Mouse (Mus musculus): ENCODE data around the gene Kdm4a. TPM values are rescaled to one million over a fixed set of nuclear protein-coding genes. Genes with fewer than 3 reads are reported as not detected.

The Kdm4a gene
- polyA plus RNA-seq, 1 experiment, result 18.7 TPM

DNA sequence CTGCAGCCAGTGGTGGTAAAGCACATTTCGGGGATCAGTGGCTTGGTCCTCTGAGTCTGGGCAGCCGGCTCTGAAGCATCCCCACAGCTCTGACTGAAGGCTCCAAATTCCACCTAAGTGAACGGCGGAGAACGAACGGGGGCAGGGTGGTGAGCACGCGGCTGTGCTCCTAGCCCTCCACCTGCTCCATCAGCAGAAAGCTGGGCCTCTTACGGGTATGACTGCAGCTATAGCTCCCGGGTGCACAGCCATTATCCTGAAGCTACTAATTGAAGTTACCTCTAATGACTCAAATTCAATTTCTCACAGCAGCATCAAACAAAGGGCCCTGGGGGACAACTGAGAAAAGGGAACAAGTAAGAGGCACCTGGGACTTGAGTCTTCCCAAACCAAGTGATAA is 32.8 kb downstream of the Kdm4a start:
- Histone ChIP-seq H3K9me3 (no peaks in the 10 kb centered on the region), H3K4me3 (replicated peaks) (no peak overlapping the region), H3K27me3 (replicated peaks) (no peaks in the 10 kb centered on the region), H3K36me3 (replicated peaks; ENCODE audit: low read length) (peaks cover 98% of the 10 kb centered on the region), H3K4me1 (peaks cover 30% of the 10 kb centered on the region)
- TF ChIP-seq GATA1 (IDR thresholded peaks at IDR 0.05; ENCODE audit: borderline replicate concordance, low read length), result no peak
- TF ChIP-seq FLI1 (IDR thresholded peaks at IDR 0.05; ENCODE audit: low read length), result no peak

- H3K36me3 ChIP-seq (replicated peaks; ENCODE audit: low read length), result peaks cover 97% of the 10 kb centered on the region
- TF ChIP-seq GATA1 (IDR thresholded peaks at IDR 0.05; ENCODE audit: borderline replicate concordance, low read length) (no peak), FLI1 (IDR thresholded peaks at IDR 0.05; ENCODE audit: low read length) (no peak)
- no peaks in the 10 kb centered on the region for H3K27me3 ChIP-seq (replicated peaks)
- H3K9me3 ChIP-seq, result no peaks in the 10 kb centered on the region
- H3K4me1 ChIP-seq, result peaks cover 24% of the 10 kb centered on the region
- H3K4me3 ChIP-seq (replicated peaks), result no peak overlapping the region
Observed at GRCm38 (mm10) chr4:118144324-118144723, 35.5 kb downstream of the Kdm4a start.

DNA sequence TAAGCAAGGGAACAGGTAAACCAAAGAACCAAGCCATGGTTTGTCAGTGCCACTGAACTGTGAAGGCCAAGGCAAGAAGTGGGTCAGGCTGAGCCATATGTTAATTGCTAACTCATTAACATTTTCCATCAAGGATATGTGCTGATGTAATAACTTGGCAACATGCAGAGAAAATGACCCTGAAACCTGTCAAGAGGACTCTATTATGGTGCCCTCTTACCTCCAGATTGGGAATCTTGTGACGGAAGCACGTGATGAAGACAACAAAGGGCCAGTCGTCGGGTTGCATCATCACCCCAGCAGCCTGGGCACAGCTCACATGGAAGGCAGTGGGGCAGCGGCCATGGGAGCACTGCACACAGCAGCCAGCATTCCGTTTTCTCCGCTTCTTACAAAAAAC is 36.2 kb downstream of the Kdm4a start:
- H3K36me3 ChIP-seq (replicated peaks; ENCODE audit: low read length), result peaks cover 97% of the 10 kb centered on the region
- TF ChIP-seq GATA1 (IDR thresholded peaks at IDR 0.05; ENCODE audit: borderline replicate concordance, low read length), result no peak
- TF ChIP-seq FLI1 (IDR thresholded peaks at IDR 0.05; ENCODE audit: low read length), result no peak

GRCm38 (mm10) chr4:118141511-118141910 is 38.3 kb downstream of the Kdm4a start:
- Histone ChIP-seq H3K4me3 (replicated peaks) (no peak overlapping the region), H3K9me3 (no peaks in the 10 kb centered on the region), H3K27me3 (replicated peaks) (no peaks in the 10 kb centered on the region), H3K36me3 (replicated peaks; ENCODE audit: low read length) (peaks cover 97% of the 10 kb centered on the region), H3K4me1 (peaks cover 44% of the 10 kb centered on the region)
- TF ChIP-seq FLI1 (IDR thresholded peaks at IDR 0.05; ENCODE audit: low read length), result no peak
- TF ChIP-seq GATA1 (IDR thresholded peaks at IDR 0.05; ENCODE audit: borderline replicate concordance, low read length), result no peak

More for the DNA sequence above, 36.2 kb downstream of the Kdm4a start:
- Histone ChIP-seq H3K4me1 (peaks cover 30% of the 10 kb centered on the region), H3K27me3 (replicated peaks) (no peaks in the 10 kb centered on the region), H3K9me3 (no peaks in the 10 kb centered on the region), H3K4me3 (replicated peaks) (no peak overlapping the region)

DNA sequence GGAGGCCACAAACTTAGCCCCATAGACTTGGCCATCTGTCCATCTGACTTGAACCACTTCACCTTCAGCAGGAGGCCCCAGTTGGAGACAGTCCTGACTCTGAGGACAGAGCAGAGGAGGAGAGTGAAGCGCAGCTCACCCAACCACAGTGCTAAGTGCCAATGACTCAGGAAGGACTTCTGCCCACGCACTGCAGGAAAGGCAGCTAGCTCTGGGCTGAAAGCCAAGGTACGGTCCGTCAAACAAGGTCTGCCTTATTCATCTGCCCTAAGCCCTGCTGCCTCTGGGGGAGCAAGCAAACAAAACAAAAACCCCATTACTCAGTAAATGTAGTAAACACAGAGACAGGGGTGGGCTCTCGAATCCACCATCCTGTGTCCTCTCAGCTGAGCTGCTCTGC is 41.0 kb downstream of the Kdm4a start:
- no peaks in the 10 kb centered on the region for H3K9me3 ChIP-seq
- H3K27me3 ChIP-seq (replicated peaks), result no peaks in the 10 kb centered on the region
- peaks cover 78% of the 10 kb centered on the region for H3K36me3 ChIP-seq (replicated peaks; ENCODE audit: low read length)
- H3K4me3 ChIP-seq (replicated peaks), result no peak overlapping the region
- H3K4me1 ChIP-seq, result peaks cover 47% of the 10 kb centered on the region
- TF ChIP-seq FLI1 (IDR thresholded peaks at IDR 0.05; ENCODE audit: low read length) (no peak), GATA1 (IDR thresholded peaks at IDR 0.05; ENCODE audit: borderline replicate concordance, low read length) (no peak)

DNA sequence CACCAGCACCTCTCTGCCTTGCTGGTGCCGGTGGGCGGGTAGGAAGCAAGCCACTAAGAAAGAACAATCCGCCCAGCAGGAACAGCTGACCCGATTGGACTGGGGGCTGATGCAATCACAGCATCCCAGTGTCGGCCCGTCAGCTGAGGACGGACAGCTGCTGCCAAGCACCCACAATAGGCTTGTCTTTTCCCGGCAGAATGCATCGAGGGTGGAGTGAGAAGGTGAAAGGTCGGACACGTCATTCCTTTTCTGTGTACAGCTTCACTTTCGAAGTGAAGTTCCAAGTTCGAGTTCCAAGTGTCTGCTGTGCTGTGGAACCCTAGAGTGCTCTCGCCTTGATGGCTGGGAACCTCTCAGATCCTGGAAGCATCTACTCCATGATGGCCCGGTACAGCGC is 42.0 kb downstream of the Kdm4a start:
- Histone ChIP-seq H3K4me1 (peaks cover 54% of the 10 kb centered on the region), H3K9me3 (no peaks in the 10 kb centered on the region), H3K27me3 (replicated peaks) (no peaks in the 10 kb centered on the region), H3K4me3 (replicated peaks) (no peak overlapping the region), H3K36me3 (replicated peaks; ENCODE audit: low read length) (peaks cover 68% of the 10 kb centered on the region)
- TF ChIP-seq GATA1 (IDR thresholded peaks at IDR 0.05; ENCODE audit: borderline replicate concordance, low read length) (no peak), FLI1 (IDR thresholded peaks at IDR 0.05; ENCODE audit: low read length) (no peak)

DNA sequence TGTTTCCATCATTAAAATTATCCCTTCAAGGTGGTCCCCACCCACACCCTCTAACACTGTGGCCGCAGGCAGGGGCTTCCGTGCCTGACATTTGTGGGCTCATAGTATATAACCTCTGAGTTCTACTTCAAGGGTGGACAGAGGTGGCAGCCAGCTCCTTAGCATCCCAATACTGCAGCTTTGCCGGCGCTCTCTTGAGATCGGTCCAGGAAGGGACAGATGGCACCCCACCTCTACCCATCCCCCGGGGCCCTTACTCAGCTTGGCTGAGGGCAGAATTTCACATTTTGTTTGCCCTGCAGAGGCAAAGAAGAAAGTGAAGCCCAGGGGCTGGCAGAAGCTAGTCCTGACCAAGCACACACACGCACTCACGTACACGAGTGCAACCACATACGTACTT is 42.5 kb downstream of the Kdm4a start:
- Histone ChIP-seq H3K4me3 (replicated peaks) (peak overlapping the region; percentile 23), H3K27me3 (replicated peaks) (no peaks in the 10 kb centered on the region), H3K36me3 (replicated peaks; ENCODE audit: low read length) (peaks cover 63% of the 10 kb centered on the region), H3K4me1 (peaks cover 60% of the 10 kb centered on the region), H3K9me3 (no peaks in the 10 kb centered on the region)
- TF ChIP-seq GATA1 (IDR thresholded peaks at IDR 0.05; ENCODE audit: borderline replicate concordance, low read length) (no peak), FLI1 (IDR thresholded peaks at IDR 0.05; ENCODE audit: low read length) (no peak)

- H3K36me3 ChIP-seq (replicated peaks; ENCODE audit: low read length), result peaks cover 44% of the 10 kb centered on the region
Observed at GRCm38 (mm10) chr4:118135414-118135813, 44.4 kb downstream of the Kdm4a start.

GRCm38 (mm10) chr4:118134485-118135365 is 45.1 kb downstream of the Kdm4a start, which contains the start of gene St3gal3:
Gene St3gal3, minus strand, starts transcription at chr4:118134914.
- Histone ChIP-seq H3K27me3 (replicated peaks) (no peaks in the 10 kb centered on the region), H3K9me3 (no peaks in the 10 kb centered on the region), H3K4me1 (peaks cover 69% of the 10 kb centered on the region), H3K4me3 (replicated peaks) (peak within 1 kb of the TSS; percentile 94), H3K36me3 (replicated peaks; ENCODE audit: low read length) (peaks cover 37% of the 10 kb centered on the region)
- TF ChIP-seq GATA1 (IDR thresholded peaks at IDR 0.05; ENCODE audit: borderline replicate concordance, low read length) (no peak), FLI1 (IDR thresholded peaks at IDR 0.05; ENCODE audit: low read length) (no peak)

More at GRCm38 (mm10) chr4:118135414-118135813, 44.4 kb downstream of the Kdm4a start:
- H3K9me3 ChIP-seq, result no peaks in the 10 kb centered on the region
- H3K27me3 ChIP-seq (replicated peaks), result no peaks in the 10 kb centered on the region
- peak overlapping the region; percentile 94 for H3K4me3 ChIP-seq (replicated peaks)
- H3K4me1 ChIP-seq, result peaks cover 69% of the 10 kb centered on the region
- TF ChIP-seq GATA1 (IDR thresholded peaks at IDR 0.05; ENCODE audit: borderline replicate concordance, low read length), result no peak
- no peak for TF ChIP-seq FLI1 (IDR thresholded peaks at IDR 0.05; ENCODE audit: low read length)

GRCm38 (mm10) chr4:118131329-118131728 is 48.5 kb downstream of the Kdm4a start:
- Histone ChIP-seq H3K4me1 (peaks cover 61% of the 10 kb centered on the region), H3K27me3 (replicated peaks) (no peaks in the 10 kb centered on the region), H3K4me3 (replicated peaks) (no peak overlapping the region), H3K9me3 (no peaks in the 10 kb centered on the region), H3K36me3 (replicated peaks; ENCODE audit: low read length) (peaks cover 6% of the 10 kb centered on the region)
- TF ChIP-seq GATA1 (IDR thresholded peaks at IDR 0.05; ENCODE audit: borderline replicate concordance, low read length) (no peak), FLI1 (IDR thresholded peaks at IDR 0.05; ENCODE audit: low read length) (no peak)
